In the genomic region with DNA sequence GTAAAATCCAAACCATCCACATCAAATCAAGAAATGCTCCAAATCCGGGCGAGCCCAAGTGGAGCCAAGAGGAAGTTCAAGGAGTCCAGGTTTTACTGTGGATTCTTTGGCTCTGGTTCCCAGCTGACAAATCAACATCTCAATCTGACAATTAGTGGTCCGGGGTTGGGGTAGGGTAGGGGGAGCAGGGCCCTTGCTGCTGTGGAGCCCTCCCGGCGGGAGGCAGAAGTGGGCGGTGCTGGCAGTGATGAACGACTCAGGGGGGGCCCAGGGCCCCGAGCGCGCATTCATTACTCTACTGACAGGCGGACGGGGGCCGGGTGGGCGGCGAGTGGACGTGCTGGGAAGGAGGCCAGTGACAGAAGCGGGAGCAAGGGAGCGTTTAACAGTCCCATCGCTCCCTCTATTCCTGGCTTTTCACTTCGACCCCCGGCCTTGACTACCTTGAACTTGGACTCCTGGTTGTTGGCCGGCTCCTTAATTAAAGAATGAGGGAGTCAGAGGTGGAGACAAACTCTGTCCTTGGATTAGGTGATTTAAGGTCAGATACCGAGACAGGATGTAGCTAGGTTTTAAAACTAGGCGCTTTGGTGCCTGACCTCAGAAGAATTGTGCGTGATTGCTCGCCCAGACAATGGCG, we compare ENCODE assay signal across 8 mouse cellular contexts. TPM values are rescaled to one million over a fixed set of nuclear protein-coding genes. Genes with fewer than 3 reads are reported as not detected.
DNase-seq lines count a peak whose midpoint lies in the region; ATAC-seq and TF ChIP-seq lines count a peak whose summit lies in the region.

No protein-coding gene starts in this region.

- H3K4me2 ChIP-seq in embryonic facial prominence, embryonic 11.5 days (ENCODE audit: low read depth, low read length): no peak overlapping the region; the same call in 1 of the 2 replicates
- peak overlapping the region; percentile 33 for H3K4me2 ChIP-seq in hindbrain, embryonic 12.5 days (replicated peaks)
- peak overlapping the region; percentile 24; the same call in 1 of the 2 replicates for H3K4me2 ChIP-seq in midbrain, postnatal 0 days (ENCODE audit: low read depth, low read length, poor library complexity, severe bottlenecking)

- no peak overlapping the region for H3K4me3 ChIP-seq in embryonic facial prominence, embryonic 11.5 days (ENCODE audit: low read depth, low read length)
- H3K4me3 ChIP-seq in hindbrain, embryonic 12.5 days: no peak overlapping the region; the same call in 1 of the 2 replicates
- no peak overlapping the region for H3K4me3 ChIP-seq in midbrain, postnatal 0 days (ENCODE audit: low read depth, low read length)

- WGBS in embryonic facial prominence, embryonic 11.5 days: 1% methylated on average over 27 of the region's 27 CpGs
- WGBS in hindbrain, embryonic 12.5 days: 1% methylated on average over 27 of the region's 27 CpGs
- 4% methylated on average over 27 of the region's 27 CpGs for WGBS in midbrain, postnatal 0 days

- no peaks in the 10 kb centered on the region for H3K9me3 ChIP-seq in embryonic facial prominence, embryonic 11.5 days (replicated peaks; ENCODE audit: control insufficient read depth, low read length)
- H3K9me3 ChIP-seq in hindbrain, embryonic 12.5 days (replicated peaks): no peaks in the 10 kb centered on the region
- no peaks in the 10 kb centered on the region for H3K9me3 ChIP-seq in midbrain, postnatal 0 days (ENCODE audit: low read length)

- no peak for ATAC-seq in embryonic facial prominence, embryonic 11.5 days (replicated peaks; ENCODE audit: insufficient number of reproducible peaks, low FRiP score, low TSS enrichment, low read depth)
- peak; percentile 44 for ATAC-seq in hindbrain, embryonic 12.5 days (ENCODE audit: low FRiP score)
- no peak for ATAC-seq in midbrain, postnatal 0 days (ENCODE audit: low FRiP score)

- TF ChIP-seq CTCF in midbrain, postnatal 0 days (IDR thresholded peaks at IDR 0.05): no peak

- H3K4me1 ChIP-seq in embryonic facial prominence, embryonic 11.5 days (ENCODE audit: control insufficient read depth, insufficient read depth, low read length): peaks cover 21% of the 10 kb centered on the region
- peaks cover 76% of the 10 kb centered on the region for H3K4me1 ChIP-seq in hindbrain, embryonic 12.5 days
- H3K4me1 ChIP-seq in midbrain, postnatal 0 days (ENCODE audit: insufficient read depth, low read length): peaks cover 14% of the 10 kb centered on the region

- no peak overlapping the region for H3K27ac ChIP-seq in embryonic facial prominence, embryonic 11.5 days (replicated peaks; ENCODE audit: low read depth, low read length)
- peak overlapping the region; percentile 45 for H3K27ac ChIP-seq in hindbrain, embryonic 12.5 days
- no peak overlapping the region for H3K27ac ChIP-seq in midbrain, postnatal 0 days (ENCODE audit: low read depth, low read length)

- no peak overlapping the region for H3K9ac ChIP-seq in embryonic facial prominence, embryonic 11.5 days (replicated peaks; ENCODE audit: low read length)
- no peak overlapping the region for H3K9ac ChIP-seq in hindbrain, embryonic 12.5 days
- no peak overlapping the region for H3K9ac ChIP-seq in midbrain, postnatal 0 days (replicated peaks; ENCODE audit: low read length, poor library complexity, severe bottlenecking)

- H3K27me3 ChIP-seq in embryonic facial prominence, embryonic 11.5 days (ENCODE audit: control insufficient read depth, insufficient read depth, low read length): peaks cover 77% of the 10 kb centered on the region
- peaks cover 76% of the 10 kb centered on the region for H3K27me3 ChIP-seq in hindbrain, embryonic 12.5 days
- H3K27me3 ChIP-seq in midbrain, postnatal 0 days (ENCODE audit: insufficient read depth, low read length): peaks cover 36% of the 10 kb centered on the region

- peak; percentile 42 to 51 for DNase-seq in layer of hippocampus, postnatal 10 days (ENCODE audit: low spot score in 2 of 2)
- DNase-seq in layer of hippocampus, adult 9-11 months: no peak
- peak; percentile 27 for DNase-seq in embryonic facial prominence, embryonic 11.5 days (ENCODE audit: low spot score)
- peak; percentile 48 for DNase-seq in midbrain, postnatal 0 days (ENCODE audit: low spot score)
- DNase-seq in adipocyte (ENCODE audit: low spot score): no peak
- DNase-seq in adrenal gland, postnatal 4 days (ENCODE audit: low spot score in 2 of 2): no peak
- no peak for DNase-seq in Muller cell, postnatal 12 days (ENCODE audit: inconsistent ontology term)

- H3K36me3 ChIP-seq in embryonic facial prominence, embryonic 11.5 days (replicated peaks; ENCODE audit: control insufficient read depth, insufficient read depth, low read depth, low read length): no peaks in the 10 kb centered on the region
- H3K36me3 ChIP-seq in hindbrain, embryonic 12.5 days: no peaks in the 10 kb centered on the region
- no peaks in the 10 kb centered on the region for H3K36me3 ChIP-seq in midbrain, postnatal 0 days (ENCODE audit: insufficient read depth, low read length)

RNA-seq across cellular contexts. Expression of a gene that starts 1.8 kb away (rescaled TPM):
- total RNA-seq in layer of hippocampus, postnatal 10 days (2021): 1 to 10 TPM in 1 of 2 experiments, under 1 TPM in 1; 0.39 to 1.1 TPM
- 0.18 and 0.56 TPM in 2 replicates for polyA plus RNA-seq in embryonic facial prominence, embryonic 11.5 days (2014; fragmentation: Nextera tagmentation; extraction: Ambion mirVana)
- polyA plus RNA-seq in hindbrain, embryonic 12.5 days (2016; fragmentation: Nextera tagmentation; extraction: Ambion mirVana): 3.2 and 3.3 TPM in 2 replicates
- 0.61 and 0.88 TPM in 2 replicates for total RNA-seq in midbrain, postnatal 0 days (2014; rRNA removed)
- 1.3 and 1.6 TPM in 2 replicates for polyA plus RNA-seq in midbrain, postnatal 0 days (2015; fragmentation: Nextera tagmentation; extraction: Ambion mirVana)
- 1 to 10 TPM; 3.7 to 6.4 TPM for total RNA-seq in adrenal gland, postnatal 4 days (2021)

RNA-seq across cellular contexts. Expression of a gene that starts 7.1 kb away (rescaled TPM):
- under 1 TPM in 1 of 2 experiments, not detected in 1; 0.25 TPM for total RNA-seq in layer of hippocampus, postnatal 10 days (2021)
- polyA plus RNA-seq in embryonic facial prominence, embryonic 11.5 days (2014; fragmentation: Nextera tagmentation; extraction: Ambion mirVana): 1.0 and 1.1 TPM in 2 replicates
- polyA plus RNA-seq in hindbrain, embryonic 12.5 days (2016; fragmentation: Nextera tagmentation; extraction: Ambion mirVana): 18.4 and 18.7 TPM in 2 replicates
- total RNA-seq in midbrain, postnatal 0 days (2014; rRNA removed): 17.7 and 21.1 TPM in 2 replicates
- 8.5 and 9.2 TPM in 2 replicates for polyA plus RNA-seq in midbrain, postnatal 0 days (2015; fragmentation: Nextera tagmentation; extraction: Ambion mirVana)
- total RNA-seq in adrenal gland, postnatal 4 days (2021): under 1 TPM in 1 of 2 experiments, not detected in 1; 0.20 TPM

RNA-seq across cellular contexts. Expression of a gene that starts 20.4 kb away (rescaled TPM):
- 1 to 10 TPM; 1.4 to 1.7 TPM for total RNA-seq in layer of hippocampus, postnatal 10 days (2021)
- polyA plus RNA-seq in embryonic facial prominence, embryonic 11.5 days (2014; fragmentation: Nextera tagmentation; extraction: Ambion mirVana): 20.6 and 23.8 TPM in 2 replicates
- 24.1 and 29.2 TPM in 2 replicates for polyA plus RNA-seq in hindbrain, embryonic 12.5 days (2016; fragmentation: Nextera tagmentation; extraction: Ambion mirVana)
- total RNA-seq in midbrain, postnatal 0 days (2014; rRNA removed): 1.6 and 4.1 TPM in 2 replicates
- polyA plus RNA-seq in midbrain, postnatal 0 days (2015; fragmentation: Nextera tagmentation; extraction: Ambion mirVana): 1.4 and 2.1 TPM in 2 replicates
- total RNA-seq in adrenal gland, postnatal 4 days (2021): 10 to 100 TPM; 14.5 to 17.1 TPM

RNA-seq across cellular contexts. Expression of a gene that starts 31.0 kb away (rescaled TPM):
- total RNA-seq in layer of hippocampus, postnatal 10 days (2021): 10 to 100 TPM; 32.3 to 35.1 TPM
- 59.6 and 68.5 TPM in 2 replicates for polyA plus RNA-seq in embryonic facial prominence, embryonic 11.5 days (2014; fragmentation: Nextera tagmentation; extraction: Ambion mirVana)
- polyA plus RNA-seq in hindbrain, embryonic 12.5 days (2016; fragmentation: Nextera tagmentation; extraction: Ambion mirVana): 72.7 and 73.6 TPM in 2 replicates
- 27.8 and 31.8 TPM in 2 replicates for total RNA-seq in midbrain, postnatal 0 days (2014; rRNA removed)
- polyA plus RNA-seq in midbrain, postnatal 0 days (2015; fragmentation: Nextera tagmentation; extraction: Ambion mirVana): 17.7 and 19.5 TPM in 2 replicates
- total RNA-seq in adrenal gland, postnatal 4 days (2021): 10 to 100 TPM; 30.7 to 34.1 TPM

RNA-seq across cellular contexts. Expression of a gene that starts 39.8 kb away (rescaled TPM):
- 10 to 100 TPM in 1 of 2 experiments, 1 to 10 TPM in 1; 9.1 to 13.2 TPM for total RNA-seq in layer of hippocampus, postnatal 10 days (2021)
- polyA plus RNA-seq in embryonic facial prominence, embryonic 11.5 days (2014; fragmentation: Nextera tagmentation; extraction: Ambion mirVana): 17.1 and 20.6 TPM in 2 replicates
- polyA plus RNA-seq in hindbrain, embryonic 12.5 days (2016; fragmentation: Nextera tagmentation; extraction: Ambion mirVana): 23.3 and 35.6 TPM in 2 replicates
- 9.8 and 11.2 TPM in 2 replicates for total RNA-seq in midbrain, postnatal 0 days (2014; rRNA removed)
- 8.0 and 9.1 TPM in 2 replicates for polyA plus RNA-seq in midbrain, postnatal 0 days (2015; fragmentation: Nextera tagmentation; extraction: Ambion mirVana)
- total RNA-seq in adrenal gland, postnatal 4 days (2021): 10 to 100 TPM; 26.7 to 68.4 TPM

Comparison
In these comparisons a context has a peak if more than half of its experiments do, and no peak if none do; other contexts are left out.
1. DNase-seq: peak in layer of hippocampus, postnatal 10 days (2 of 2), embryonic facial prominence, embryonic 11.5 days (single experiment) and midbrain, postnatal 0 days (single experiment); none in layer of hippocampus, adult 9-11 months (single experiment), adipocyte (single experiment), adrenal gland, postnatal 4 days (0 of 2) and Muller cell, postnatal 12 days (single experiment).
2. RNA of a gene that starts 7.1 kb away (total RNA-seq): 17.7 to 21.1 TPM in midbrain, postnatal 0 days; 0.25 TPM in layer of hippocampus, postnatal 10 days and 0.20 TPM in adrenal gland, postnatal 4 days; every median in the first group is over 10 times any median in the second.